Mouse (Mus musculus): ENCODE measurements around the gene Olfr630.

GRCm38 (mm10) chr7:103806856-103807255 lies 49.7 kb upstream of the Olfr630 start:
- TF ChIP-seq ZNF384 (IDR thresholded peaks at IDR 0.05; ENCODE audit: low read depth, low read length): no peak
- no peak for TF ChIP-seq MAFK (IDR thresholded peaks at IDR 0.05; ENCODE audit: insufficient read depth, low read depth, low read length)
